16 mouse cellular contexts compared by ENCODE assay signal in the genomic region with DNA sequence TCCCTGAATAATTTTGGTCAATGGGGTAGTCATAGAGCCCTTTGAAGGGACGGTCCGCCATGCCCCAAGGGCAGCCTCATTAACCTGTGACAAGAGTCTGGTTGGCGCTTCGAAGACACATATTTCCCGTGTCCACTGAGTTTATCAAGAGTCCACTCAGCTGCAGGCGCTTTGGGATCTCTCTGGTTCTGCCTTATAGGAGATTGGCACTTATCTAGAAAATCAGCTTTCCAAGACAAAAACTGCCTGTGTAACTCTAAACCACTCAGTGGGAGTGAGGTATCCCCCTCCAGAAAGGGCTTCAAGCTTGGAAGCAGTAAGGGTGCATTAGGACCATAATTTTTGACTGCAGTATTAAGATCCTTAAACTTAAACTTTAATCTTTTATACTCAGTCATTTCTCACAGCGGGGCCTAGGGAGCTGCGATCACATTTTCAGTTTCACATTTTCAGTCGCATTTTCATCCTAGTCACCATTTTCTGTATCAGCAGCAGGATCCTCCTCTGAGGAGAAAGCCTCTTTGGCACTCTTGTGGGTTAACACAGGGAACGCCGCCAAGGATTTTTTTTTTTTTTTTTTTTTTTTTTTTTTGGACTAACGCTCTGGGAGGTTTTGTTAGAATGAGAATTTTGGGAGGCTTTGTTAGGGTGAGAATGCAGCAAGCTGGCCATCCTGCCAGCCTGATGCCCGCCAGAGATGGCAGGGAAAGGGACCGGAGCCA.
"Had no signal": no experiment of that assay in that cellular context is flagged by ENCODE, and none has a peak within 500 bp of the region (broad histone marks: within the 10 kb centered on the region; RNA-seq: fewer than 3 reads in every experiment).

No protein-coding gene starts in this region.

- H3K9ac ChIP-seq: limb, embryonic 15.5 days; liver, embryonic 12.5 days; lung, embryonic 14.5 days; stomach, embryonic 15.5 days had no signal

- H3K27me3 ChIP-seq: limb, embryonic 15.5 days; liver, embryonic 12.5 days; stomach, embryonic 15.5 days had no signal

- DNase-seq: kidney, adult 9 months; kidney, postnatal 36 days; layer of hippocampus, adult 9-11 months; lung, embryonic 14.5 days; lung, postnatal 10 days; lung, postnatal 4 days; midbrain, embryonic 14.5 days; right cerebral cortex, postnatal 14 days; thymus, adult 2 months; thymus, postnatal 25 days had no signal

- H3K9me3 ChIP-seq: limb, embryonic 15.5 days; liver, embryonic 12.5 days; midbrain, embryonic 10.5 days; stomach, embryonic 15.5 days had no signal

- H3K4me3 ChIP-seq: left cerebral cortex, adult 2 months; limb, embryonic 15.5 days; liver, embryonic 12.5 days; midbrain, embryonic 10.5 days; stomach, embryonic 15.5 days had no signal

- H3K4me1 ChIP-seq: limb, embryonic 15.5 days; liver, embryonic 12.5 days; midbrain, embryonic 10.5 days; stomach, embryonic 15.5 days had no signal

- H3K36me3 ChIP-seq: limb, embryonic 15.5 days; liver, embryonic 12.5 days; midbrain, embryonic 10.5 days; stomach, embryonic 15.5 days had no signal

- H3K4me2 ChIP-seq: limb, embryonic 15.5 days; liver, embryonic 12.5 days; lung, embryonic 14.5 days; stomach, embryonic 15.5 days had no signal

- H3K27ac ChIP-seq: kidney, postnatal 0 days; left cerebral cortex, adult 2 months; limb, embryonic 15.5 days; liver, embryonic 12.5 days; midbrain, embryonic 10.5 days; stomach, embryonic 15.5 days had no signal

- ATAC-seq: liver, embryonic 12.5 days had no signal
